Mouse (Mus musculus) lung, adult 2 months (tissue): ENCODE results near the gene Ncapg.

Experiments
- CTCF ChIP-seq: fragments of 200-500 bp; IDR thresholded peaks from 2 replicates; pipeline ENCODE4 v1.5.1; 2011; ENCODE audit warnings: mild to moderate bottlenecking, low read length, control low read depth; ENCODE audit not compliant: insufficient read depth
- POLR2A ChIP-seq: fragments of 200-500 bp; IDR thresholded peaks from 2 replicates; pipeline ENCODE4 v1.6.1; 2011; ENCODE audit warnings: low read depth, mild to moderate bottlenecking, control low read depth, low read length, borderline replicate concordance; ENCODE audit errors: extremely low read depth

DNA sequence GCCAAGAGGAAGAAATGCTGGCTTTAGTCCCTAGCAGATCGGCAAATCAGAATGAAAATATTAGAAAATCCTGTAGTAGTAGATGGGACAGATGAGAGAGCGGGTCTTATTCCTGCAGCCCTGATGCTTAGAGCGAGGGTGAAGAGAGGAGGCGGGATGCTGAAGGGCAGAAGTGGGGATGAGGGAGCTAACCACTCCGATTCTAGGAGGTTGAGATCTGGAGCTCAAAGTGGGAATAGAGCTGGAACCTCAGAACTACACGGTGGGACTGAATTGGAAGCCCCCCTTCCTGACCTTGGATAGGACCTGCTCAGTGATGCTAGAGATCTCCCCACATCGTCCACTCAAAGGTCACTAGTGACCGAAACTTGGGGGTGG, 30.0 kb upstream of the Ncapg start:
- no peak for TF ChIP-seq CTCF
- no peak for TF ChIP-seq POLR2A
